Mouse (Mus musculus): ENCODE results near the gene Tle3.

The Tle3 gene

DNA sequence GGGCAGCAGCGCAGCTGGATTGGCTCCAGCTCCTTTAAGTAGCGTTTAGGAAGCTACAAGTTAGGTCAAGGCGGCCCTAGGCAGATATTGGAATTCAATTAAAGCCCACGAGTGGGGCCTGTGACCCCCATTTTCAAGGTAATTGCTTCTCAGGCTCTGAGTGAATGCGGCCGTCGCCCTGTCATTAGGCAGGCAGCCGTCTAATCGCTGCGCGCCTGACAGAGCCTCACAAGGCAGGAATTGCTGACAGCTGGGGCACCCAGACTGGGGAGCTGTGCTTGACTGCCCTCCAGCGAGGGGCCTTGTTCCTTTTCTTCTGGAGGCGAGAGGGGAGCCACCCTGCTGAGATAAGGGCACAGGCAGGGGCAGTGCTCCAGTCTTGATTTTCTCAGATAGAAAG, 24.3 kb downstream of the Tle3 start:
- in situ Hi-C loops (cut with MboI, MseI) = no loop called here

DNA sequence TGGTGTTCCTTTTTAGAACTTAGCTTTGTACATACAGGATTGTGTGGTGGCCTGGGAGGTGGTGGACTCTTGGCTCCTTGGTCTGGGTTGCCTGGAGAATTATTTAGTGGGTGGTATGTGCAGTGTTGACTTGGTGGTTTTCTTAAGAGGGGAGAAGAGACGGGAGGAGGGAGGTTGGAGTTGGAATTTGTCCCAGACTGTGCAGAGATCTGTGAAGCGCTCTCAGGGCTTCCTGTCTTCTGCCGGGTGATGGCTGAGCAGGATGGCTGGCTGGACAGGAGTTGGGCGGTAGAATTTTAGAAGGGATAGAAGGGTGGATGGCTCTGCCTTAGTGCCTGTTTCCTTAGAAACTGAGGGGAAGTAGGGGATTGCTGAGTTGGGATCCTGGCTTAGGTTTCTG, 25.0 kb downstream of the Tle3 start:
- in situ Hi-C loops (cut with MboI, MseI) = no loop called here

DNA sequence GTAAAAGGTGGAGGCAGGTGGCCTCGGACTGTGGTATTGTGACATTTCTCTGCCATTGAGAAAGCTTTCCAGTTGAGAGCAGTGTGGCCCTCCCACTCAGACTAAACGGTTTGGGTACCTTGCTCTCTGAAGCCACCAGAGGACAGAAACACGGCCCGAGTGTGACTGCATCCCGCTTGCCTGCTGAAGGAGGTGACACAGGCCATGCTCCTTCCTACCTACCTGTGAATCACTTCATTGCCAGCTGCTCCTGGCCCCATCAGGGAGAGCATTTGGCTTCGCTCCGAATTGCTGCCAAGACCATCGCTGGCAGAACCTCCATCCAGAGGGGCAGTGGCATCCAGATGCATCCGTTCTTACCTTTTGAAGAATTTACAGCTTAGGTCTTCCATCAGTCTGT, 26.0 kb downstream of the Tle3 start:
- in situ Hi-C loops (cut with MboI, MseI) = no loop called here

DNA sequence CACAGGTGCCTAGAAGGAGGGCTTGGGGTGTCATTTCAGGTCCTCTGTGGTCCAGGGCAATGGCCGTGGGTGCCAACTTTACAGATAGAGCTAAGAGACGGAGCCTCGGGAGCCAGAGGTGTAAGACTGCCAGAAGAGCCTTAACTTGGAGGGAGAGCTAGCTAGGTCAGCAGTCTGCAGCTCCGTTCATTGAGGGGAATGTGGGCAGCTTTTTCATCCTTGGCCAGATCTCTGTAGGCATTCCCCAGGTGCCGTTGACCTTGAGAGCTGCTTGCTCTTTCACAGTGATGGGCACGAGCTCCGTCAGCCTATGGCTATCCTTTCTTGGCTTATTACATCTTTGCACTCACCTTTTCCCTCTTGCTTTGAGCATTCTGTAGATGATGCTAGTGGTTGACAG, 28.0 kb downstream of the Tle3 start:
- in situ Hi-C loops (cut with MboI, MseI) = no loop called here

DNA sequence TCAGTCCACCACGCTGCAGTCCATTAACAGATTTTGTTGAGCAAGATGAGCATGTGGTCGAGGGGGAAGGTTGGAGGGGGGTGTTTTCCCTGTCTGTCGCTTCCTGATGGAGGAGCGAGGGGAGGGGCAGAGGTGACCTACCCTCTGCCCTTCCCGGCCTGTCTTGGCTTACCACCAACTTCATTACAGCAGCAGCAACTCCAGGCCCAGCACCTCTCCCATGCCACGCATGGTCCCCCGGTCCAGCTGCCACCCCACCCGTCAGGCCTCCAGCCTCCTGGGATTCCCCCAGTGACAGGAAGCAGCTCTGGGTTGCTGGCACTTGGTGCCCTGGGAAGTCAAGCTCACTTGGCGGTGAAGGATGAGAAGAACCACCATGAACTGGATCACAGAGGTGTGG, 29.5 kb downstream of the Tle3 start:
- in situ Hi-C loops (cut with MboI, MseI) = no loop called here

DNA sequence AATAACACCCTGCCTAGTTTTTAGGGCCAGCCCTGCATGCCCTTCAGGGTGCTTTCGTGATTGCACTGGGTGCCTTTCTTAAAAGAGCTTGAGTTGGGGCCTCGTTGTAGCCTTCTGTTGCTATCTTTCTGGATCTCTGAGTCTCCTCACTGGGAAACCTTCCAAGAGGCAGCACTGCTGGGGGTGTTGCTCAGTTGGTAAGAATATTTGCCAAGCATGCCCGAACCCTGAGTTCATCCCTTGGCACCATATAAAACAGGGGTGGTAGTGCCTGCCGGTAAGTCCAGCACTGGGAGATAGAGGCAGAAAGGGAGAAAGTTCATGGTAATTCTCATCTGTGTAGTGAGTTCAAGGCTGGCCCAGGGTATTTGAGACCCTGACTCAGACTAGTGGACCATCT, 30.1 kb downstream of the Tle3 start:
- in situ Hi-C loops (cut with MboI, MseI) = no loop called here

DNA sequence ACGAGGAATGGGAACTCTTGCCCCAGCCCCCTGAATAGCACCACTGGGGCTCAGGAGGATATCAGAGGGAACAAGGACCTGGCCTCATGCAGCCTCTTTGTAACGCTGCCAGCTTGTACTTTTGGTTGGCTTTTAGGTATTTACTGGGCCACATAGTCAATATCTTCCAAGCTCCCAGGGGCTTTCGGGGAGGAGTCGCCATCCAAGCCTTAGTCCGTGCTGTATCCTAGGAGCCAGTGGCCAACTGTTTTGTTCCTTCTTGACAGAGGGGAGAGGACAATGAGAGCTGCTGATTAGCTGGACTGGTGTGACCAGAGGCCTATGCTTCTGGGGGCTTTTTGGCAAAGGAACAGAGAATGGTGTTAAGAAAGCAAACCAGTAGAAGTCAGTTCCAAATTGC, 30.6 kb downstream of the Tle3 start:
- in situ Hi-C loops (cut with MboI, MseI) = no loop called here

DNA sequence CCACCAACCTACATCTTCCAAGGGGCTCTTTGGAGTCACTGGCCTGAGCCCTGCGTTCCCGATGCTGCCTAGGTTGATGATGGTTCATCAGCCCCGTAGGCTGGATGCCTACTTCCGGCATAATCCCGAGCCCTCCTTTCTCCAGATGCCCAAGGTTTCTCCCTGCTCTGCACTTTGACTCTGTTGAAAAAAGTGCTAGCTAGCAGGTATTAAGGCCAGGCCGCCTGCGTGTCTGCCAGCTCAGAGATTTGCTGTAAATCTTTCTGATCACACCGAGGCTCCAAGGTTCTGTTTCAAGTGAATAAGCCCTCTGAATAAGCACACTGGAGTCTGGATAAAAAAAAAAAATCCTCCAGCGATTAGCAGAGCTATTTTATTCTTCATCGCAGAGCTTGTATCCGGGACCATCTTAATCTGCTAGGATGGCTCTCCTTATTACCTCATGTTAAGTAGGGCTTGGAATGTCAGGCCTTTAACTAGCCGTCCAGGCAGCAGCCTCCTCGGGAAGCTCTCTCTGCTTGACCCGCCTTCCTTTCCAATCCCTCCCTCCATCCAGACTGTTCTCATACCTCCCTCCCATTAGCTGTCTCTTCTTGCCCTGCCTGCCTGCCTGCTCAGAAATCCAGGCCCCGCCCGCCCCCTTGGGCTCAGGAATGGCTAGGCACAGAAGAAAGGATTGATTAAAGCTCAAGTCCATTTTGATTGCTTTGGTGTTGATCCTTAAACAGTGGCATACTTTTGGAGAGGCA, 31.9 kb downstream of the Tle3 start:
- in situ Hi-C loops (cut with MboI, MseI) = no loop called here

DNA sequence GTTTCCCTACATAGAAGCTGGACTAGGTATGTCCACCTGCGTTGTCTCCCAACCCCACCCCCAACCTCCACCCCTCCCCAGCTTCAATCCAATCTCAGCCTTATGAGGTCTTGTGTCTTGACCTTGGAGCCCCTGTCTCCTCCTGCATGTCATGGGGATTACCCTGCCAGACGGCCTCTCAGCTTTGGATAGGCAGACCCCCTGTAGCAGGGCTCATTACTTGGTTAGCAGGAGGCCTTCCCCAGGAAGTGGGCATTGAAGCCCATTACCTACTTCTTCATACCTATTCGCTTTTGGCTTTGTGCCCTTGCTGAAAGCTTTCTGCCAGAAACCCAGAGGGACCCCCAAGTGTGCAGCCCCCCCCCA, 32.4 kb downstream of the Tle3 start:
- in situ Hi-C loops (cut with MboI, MseI) = no loop called here

DNA sequence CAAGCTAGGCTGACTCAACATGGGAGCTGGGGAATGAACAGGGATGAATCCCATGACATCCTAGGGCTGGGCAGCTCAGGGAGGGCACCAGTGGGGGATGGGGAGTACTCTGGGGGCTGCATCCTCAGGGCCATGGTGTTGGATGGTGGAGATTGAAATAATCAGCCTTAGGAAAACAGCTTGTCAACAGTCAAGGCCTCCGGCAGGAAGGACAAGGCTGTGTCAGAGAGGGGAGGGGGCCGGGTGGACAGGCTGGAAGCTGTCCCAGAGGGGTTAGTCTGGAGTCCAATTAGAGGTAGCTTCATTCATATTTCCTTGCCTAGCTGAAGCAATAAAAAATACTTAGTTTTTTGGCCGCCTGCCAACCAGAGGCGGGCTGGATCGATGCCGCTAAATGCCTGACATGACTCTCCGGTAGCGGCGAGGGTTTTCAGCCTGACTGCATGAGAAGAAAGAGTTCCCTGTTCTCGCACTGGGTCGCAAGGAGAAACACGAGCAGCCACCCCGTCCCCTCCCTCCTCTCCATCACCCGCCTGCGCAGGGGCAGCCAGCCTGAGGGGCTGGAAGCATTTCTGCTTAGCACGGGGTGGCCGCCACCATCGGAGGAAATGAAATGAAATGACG, 32.9 kb downstream of the Tle3 start:
- in situ Hi-C loops (cut with MboI, MseI) = no loop called here

DNA sequence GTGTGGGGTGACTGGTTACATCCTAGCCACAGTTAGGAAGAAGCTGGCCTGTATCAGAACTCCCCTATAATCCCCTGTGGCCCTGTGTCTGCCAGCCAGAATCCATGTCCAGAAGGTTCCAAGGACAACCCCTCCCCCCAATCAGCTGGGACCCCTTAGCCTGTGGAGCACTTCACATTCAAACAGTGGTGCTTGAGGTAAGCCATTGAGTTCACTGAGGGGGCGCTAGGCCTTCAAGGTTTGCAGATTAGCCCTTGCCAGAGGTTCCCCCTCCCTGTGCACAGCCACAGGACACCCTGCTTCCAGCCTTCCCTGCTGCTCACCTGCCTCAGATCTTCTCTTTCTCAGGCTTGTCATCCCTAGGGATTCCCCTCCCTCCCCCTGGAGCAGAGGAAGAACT, 34.2 kb downstream of the Tle3 start:
- in situ Hi-C loops (cut with MboI, MseI) = no loop called here

DNA sequence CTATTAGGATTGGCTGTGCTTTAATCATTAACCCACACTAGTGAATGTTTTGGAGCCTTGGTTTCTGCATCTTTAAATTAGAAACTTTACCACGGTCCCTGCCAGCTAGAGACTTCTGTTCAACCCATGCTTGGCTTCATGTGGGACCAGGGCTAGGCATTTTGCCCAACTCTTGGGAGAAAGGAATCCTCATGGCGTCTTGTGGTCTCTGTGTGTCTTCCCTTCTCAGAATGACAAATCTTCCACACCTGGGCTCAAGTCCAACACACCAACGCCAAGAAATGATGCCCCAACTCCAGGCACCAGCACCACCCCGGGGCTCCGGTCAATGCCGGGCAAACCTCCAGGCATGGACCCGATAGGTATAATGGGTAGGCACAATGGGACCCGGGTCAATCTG, 36.9 kb downstream of the Tle3 start:
- in situ Hi-C loops (cut with MboI, MseI) = no loop called here

DNA sequence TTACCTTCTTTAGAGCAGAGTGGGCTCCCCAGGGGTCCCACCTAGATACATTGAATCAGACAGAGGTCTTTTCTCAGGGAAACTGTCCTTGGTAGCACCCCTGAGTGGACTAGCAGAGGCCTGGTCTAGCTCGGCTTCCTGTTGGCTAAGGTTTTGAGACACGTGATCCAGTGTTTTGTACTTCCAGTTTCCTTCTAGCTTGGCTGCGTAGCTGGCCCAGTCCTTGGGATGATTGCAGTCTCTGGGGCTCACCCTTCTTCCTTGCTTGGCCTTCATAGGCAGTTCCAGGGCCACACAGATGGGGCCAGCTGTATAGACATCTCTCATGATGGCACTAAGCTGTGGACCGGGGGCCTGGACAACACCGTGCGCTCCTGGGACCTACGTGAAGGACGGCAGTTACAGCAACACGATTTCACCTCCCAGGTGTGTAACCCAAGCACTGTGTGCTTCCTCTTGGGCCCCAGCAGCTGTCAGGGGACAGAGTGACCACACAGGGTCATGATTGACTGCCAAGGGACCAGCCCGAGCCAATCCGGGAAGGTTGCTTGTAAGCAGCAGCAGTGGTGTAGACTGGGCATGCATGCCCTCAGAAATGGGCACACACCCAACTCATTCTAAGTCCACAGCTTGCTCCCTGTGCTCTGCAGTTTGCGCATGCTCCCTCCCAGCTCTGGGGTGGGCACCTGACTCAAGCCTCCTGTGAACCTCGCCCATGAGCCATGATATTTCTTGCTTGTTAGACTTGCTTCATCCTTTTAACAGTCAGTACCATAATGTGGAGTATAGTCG, 41.7 kb downstream of the Tle3 start:
- in situ Hi-C loops (cut with MboI, MseI) = no loop called here

DNA sequence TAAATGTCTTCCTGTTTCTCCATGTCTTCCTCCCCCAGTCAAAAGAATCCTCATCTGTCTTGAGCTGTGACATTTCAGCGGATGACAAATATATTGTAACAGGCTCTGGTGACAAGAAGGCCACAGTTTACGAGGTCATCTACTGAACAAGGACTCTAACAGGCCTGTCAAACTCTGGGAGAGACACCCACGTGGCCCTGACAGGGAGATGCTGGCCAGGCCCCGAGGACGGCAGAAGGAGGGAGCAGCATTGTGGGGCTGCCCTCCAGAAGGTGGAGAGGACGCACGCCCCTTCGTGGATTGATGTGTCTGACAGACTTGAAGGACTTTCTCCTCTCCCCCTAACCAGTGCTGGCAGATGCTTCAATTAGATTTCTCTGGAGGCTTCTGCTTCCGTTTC, 44.4 kb downstream of the Tle3 start:
- in situ Hi-C loops (cut with MboI, MseI) = no loop called here

DNA sequence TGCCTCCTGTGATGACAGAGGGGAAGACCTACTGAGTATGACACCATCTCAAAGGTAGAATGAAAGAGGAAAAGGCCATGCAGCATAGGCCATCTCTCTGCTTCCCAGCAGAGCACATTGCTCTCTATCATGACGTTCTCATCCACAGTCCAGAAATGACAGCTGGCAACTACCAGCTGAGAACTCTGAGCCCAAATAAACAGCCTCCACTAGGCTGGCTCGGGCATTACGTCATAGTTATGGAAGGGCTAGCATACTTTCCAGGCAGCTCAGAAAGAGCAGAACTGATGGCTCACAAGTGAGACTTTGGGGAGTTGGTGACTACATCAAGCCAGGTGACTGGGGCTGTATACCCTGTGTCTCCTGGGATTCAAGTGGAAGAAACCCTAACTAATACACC, 49.5 kb downstream of the Tle3 start:
- in situ Hi-C loops (cut with MboI, MseI) = no loop called here

DNA sequence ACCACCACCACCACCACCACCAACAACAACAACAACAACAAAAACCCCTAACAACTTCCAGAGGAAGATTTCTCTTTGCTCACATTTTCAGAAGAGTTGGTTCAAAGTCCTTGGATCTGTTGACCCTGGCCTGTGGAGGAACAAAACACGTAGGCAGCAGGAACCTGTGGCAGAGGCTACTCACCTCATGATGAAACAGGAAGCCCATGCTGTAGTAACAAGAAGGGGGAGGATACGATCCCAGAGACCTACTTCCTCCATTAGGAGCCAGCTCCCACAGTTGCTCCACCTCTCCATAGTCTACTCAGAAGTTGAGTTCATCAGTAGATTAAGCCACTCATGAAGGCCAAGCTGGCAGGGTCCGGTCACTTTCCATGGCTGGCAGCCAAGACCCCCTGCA, 52.1 kb downstream of the Tle3 start:
- in situ Hi-C loops (cut with MboI, MseI) = no loop called here

DNA sequence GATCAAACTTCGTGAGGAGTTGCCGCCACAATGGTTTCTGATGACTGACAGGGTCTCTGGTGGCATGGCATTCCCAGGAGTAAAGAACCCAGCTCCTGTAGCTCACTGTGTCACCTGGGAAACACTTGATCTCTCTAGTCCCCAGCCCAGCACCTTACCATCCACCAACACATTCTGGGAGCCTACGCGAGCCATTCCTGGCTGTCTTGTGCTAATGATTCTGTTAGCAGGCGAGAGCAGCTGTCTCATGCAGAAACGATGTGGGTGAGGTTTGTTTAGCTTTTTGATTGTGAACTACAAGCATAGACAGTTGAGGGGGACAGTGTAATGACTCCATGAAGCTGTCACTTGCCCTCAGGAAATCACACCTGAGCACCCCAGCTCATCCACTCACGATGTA, 54.3 kb downstream of the Tle3 start:
- in situ Hi-C loops (cut with MboI, MseI) = no loop called here

DNA sequence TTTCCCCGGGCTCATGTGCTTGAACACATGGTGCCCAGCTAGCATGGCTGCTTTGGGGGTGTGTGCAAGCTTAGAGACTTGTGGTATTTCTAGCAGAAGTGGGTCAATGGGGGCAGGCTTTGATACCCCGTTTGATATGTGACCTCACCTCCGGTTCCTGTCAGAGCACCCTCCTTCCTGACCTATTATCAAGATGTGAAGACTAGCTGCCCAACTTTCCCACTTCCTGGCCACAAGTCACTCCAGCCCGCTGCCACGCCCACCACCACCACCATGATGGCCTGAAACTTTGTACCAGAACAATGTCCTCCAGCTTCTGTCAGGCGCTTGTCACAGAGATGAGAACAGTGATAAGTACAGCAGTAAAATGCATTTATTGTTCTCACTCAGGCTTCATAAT, 54.9 kb downstream of the Tle3 start:
- in situ Hi-C loops (cut with MboI, MseI) = no loop called here

DNA sequence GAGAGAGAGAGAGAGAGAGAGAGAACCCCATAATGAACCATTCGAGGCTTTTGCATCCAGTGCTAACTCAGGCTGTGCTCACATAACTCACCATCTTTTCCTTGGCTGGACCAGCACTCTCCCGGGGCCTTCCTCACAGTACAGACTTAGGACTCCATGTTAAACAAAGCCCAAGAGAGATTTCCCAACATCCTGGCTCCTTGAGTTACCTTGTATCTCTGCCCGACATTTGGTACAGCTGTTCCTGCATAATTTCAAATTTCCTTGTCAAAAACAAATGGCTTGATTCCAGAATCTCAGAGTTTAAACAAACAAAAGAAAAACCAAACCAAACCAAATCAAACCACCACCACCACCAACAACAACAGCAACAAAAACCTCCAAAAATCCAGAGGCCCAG, 55.7 kb downstream of the Tle3 start:
- in situ Hi-C loops (cut with MboI, MseI) = no loop called here

DNA sequence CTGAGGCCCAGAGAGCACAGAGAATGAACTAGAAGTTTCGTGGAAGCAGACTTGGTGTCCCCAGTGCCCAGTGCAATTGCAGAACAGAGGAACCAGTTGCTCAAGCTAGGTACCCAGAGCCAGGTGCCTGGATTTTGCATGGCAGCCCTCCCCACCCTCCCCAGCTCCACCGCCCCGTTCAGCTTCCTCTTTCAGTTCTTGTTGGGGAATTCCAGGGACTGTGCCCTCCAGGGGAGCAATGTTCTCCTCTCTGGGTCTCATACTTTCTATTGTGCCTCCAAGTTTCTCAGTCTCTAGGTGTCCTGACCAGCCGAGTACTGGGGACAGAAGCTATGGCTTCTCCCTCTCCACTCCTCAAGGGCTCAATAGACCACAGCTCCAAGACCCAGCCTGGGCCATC, 59.7 kb downstream of the Tle3 start:
- in situ Hi-C loops (cut with MboI, MseI) = no loop called here

DNA sequence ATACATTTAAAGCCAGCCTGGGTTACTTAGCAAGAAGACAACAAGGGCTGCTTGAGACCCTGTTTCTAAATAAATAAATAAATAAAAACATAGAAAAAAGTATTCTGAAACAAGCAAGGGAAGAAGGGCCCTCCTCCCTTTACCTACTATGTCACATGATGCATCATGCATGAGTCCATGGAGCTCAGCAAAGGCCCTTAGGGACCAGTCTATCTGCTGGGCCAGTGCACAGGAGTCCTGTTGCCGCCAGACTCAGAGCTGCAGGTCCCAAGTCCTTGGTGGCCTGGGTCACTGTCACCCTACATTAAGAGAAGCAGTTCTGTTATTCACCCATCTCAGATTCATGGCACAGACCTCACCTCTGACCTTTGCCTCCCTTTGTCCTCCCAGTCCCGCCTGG, 61.0 kb downstream of the Tle3 start:
- in situ Hi-C loops (cut with MboI, MseI) = no loop called here

DNA sequence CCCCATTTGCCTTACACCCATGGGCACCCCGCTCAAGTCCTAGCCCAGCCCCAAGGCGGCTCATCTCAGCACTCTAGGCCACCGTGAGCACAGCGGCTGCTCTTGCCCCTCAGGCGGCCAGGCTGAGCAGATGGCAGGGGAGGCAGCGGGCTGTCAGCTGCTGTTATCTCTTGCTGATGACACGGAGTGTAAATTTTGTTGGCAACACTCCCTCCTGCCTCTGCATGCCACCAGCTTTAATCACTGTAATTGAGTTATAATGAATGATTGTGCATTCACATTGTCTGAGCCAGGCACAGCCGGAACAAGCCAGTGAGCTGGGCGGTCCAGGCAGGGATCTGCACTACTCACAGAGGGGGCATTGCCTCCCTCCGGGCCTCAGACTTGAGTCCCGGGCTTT, 61.9 kb downstream of the Tle3 start:
- in situ Hi-C loops (cut with MboI, MseI) = no loop called here

All from T-helper 1 cell (primary cell).